Mouse (Mus musculus) midbrain, postnatal 0 days (tissue): ENCODE data around the gene Sema3a. TPM values are rescaled to one million over a fixed set of nuclear protein-coding genes. Genes with fewer than 3 reads are reported as not detected.
A peak's percentile ranks its signal among the peaks of the same experiment; 100 is the strongest.
"Not testable (repeated sequence)": the region's sequence is repeated elsewhere in the genome, so short reads cannot be mapped to it uniquely, and the experiment has no call there.

Source experiments
- ATAC-seq: fragments of 200-750 bp; cut with Nextera tagmentation; 2 replicates; pipeline ENCODE4 v1.8.0; 2017; ENCODE audit warnings: moderate number of reproducible peaks, mild to moderate bottlenecking, moderate TSS enrichment, moderate library complexity; ENCODE audit not compliant: low FRiP score
- DNase-seq: peaks from one replicate; pipeline ENCODE4 v3.0.0-alpha.2; 2015; ENCODE audit warnings: low spot score
- H3K27ac ChIP-seq: fragments of 300-500 bp; sonication (generic); 2 replicates; pipeline ENCODE4 v1.5.1; 2014; ENCODE audit warnings: low read depth, mild to moderate bottlenecking, low read length, mixed read lengths
- H3K27me3 ChIP-seq: fragments of 300-500 bp; sonication (generic); 2 replicates; pipeline ENCODE4 v1.6.1; 2014; ENCODE audit warnings: low read length, control low read depth, mixed read lengths; ENCODE audit not compliant: insufficient read depth
- H3K36me3 ChIP-seq: fragments of 300-500 bp; sonication (generic); 2 replicates; pipeline ENCODE4 v1.6.1; 2014; ENCODE audit warnings: low read length, control low read depth, mixed read lengths; ENCODE audit not compliant: insufficient read depth
- H3K4me1 ChIP-seq: fragments of 300-500 bp; sonication (generic); 2 replicates; pipeline ENCODE4 v1.6.1; 2014; ENCODE audit warnings: mild to moderate bottlenecking, control low read depth, antibody characterized with exemption, low read length, mixed read lengths; ENCODE audit not compliant: insufficient read depth
- H3K4me2 ChIP-seq: fragments of 300-500 bp; sonication (generic); 2 replicates; pipeline ENCODE4 v1.6.1; 2014; ENCODE audit warnings: low read depth, mild to moderate bottlenecking, low read length, mixed read lengths; ENCODE audit not compliant: poor library complexity, severe bottlenecking
- H3K4me3 ChIP-seq: fragments of 300-500 bp; sonication (generic); 2 replicates; pipeline ENCODE4 v1.5.1; 2014; ENCODE audit warnings: low read depth, mild to moderate bottlenecking, low read length, moderate library complexity
- H3K9ac ChIP-seq: fragments of 300-500 bp; sonication (generic); replicated peaks from 2 replicates; pipeline ENCODE4 v1.6.1; 2014; ENCODE audit warnings: mild to moderate bottlenecking, low read length, moderate library complexity, mixed read lengths; ENCODE audit not compliant: poor library complexity, severe bottlenecking
- H3K9me3 ChIP-seq: fragments of 300-500 bp; sonication (generic); 2 replicates; pipeline ENCODE4 v1.6.1; 2016; ENCODE audit warnings: low read length, control low read depth
- CTCF ChIP-seq: IDR thresholded peaks from 2 replicates; pipeline ENCODE4 v1.5.1; 2016; ENCODE audit warnings: antibody characterized with exemption, mild to moderate bottlenecking
- WGBS: fragments of 180-500 bp; shearing (Covaris S2); extraction: QIAGEN DNeasy Blood & Tissue Kit; methylation state at CpG from one replicate; pipeline ENCODE4 v1.1.7; 2014; 5-methylcytosine and 5-hydroxymethylcytosine counted together
- polyA plus RNA-seq: library from polyadenylated mRNA; unstranded; fragments of >200 nt; fragmentation: Nextera tagmentation; extraction: Ambion mirVana; gene quantifications from 2 replicates; pipeline ENCODE4 v1.2.1, GENCODE M21; 2015
- total RNA-seq: library from RNA; depleted of rRNA; stranded (reverse); fragments of >200 nt; gene quantifications from 2 replicates; pipeline ENCODE4 v1.2.3, GENCODE M21; 2014

The Sema3a gene
- total and polyA plus RNA-seq, 2 experiments from 2014 or later: 4.8 to 13.7 TPM

- TF ChIP-seq CTCF: no peak
- Histone ChIP-seq H3K4me1 (no peaks in the 10 kb centered on the region), H3K27me3 (no peaks in the 10 kb centered on the region), H3K4me2 (no peak overlapping the region), H3K4me3 (no peak overlapping the region), H3K9ac (no peak overlapping the region), H3K9me3 (no peaks in the 10 kb centered on the region), H3K27ac (no peak overlapping the region), H3K36me3 (no peaks in the 10 kb centered on the region)
- ATAC-seq (no peak), DNase-seq (no peak)
- WGBS: 77% methylated on average over 1 of the region's 1 CpGs
These were observed 486.4 kb downstream of the Sema3a start for GRCm38 (mm10) chr5:13611631-13612030.

GRCm38 (mm10) chr5:13612088-13612487 lies 486.9 kb downstream of the Sema3a start:
- no peak overlapping the region for H3K9ac ChIP-seq
- TF ChIP-seq CTCF: no peak
- H3K4me1 ChIP-seq: no peaks in the 10 kb centered on the region
- DNase-seq (no peak), ATAC-seq (no peak)
- WGBS: 68% methylated on average over 2 of the region's 2 CpGs
- H3K4me3 ChIP-seq: no peak overlapping the region
- no peaks in the 10 kb centered on the region for H3K9me3 ChIP-seq
- H3K27ac ChIP-seq: no peak overlapping the region
- no peaks in the 10 kb centered on the region for H3K36me3 ChIP-seq
- H3K4me2 ChIP-seq: no peak overlapping the region
- no peaks in the 10 kb centered on the region for H3K27me3 ChIP-seq

DNA sequence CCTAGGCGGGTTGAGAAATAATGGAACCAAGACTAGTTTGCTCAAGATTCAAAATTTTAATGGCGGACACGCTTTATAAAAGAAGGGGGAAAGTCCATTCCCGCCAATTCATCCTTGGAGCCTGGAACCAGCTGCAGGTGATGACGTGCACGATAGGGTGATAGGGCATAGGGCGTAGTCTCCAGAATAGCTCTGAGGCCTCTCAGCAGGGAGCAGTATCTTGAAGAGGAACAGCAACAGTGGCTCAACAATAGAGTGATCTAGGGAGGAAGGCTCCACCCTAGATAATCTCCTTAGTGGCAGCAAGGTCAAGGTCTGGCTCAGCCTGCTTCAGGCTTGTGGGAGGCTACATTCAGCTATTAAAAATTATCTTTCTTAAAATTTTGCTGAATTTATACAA lies 489.4 kb downstream of the Sema3a start:
- not testable (repeated sequence) for H3K27me3 ChIP-seq, H3K9ac ChIP-seq
- WGBS: 73% methylated on average over 7 of the region's 7 CpGs

GRCm38 (mm10) chr5:13615907-13616306 lies 490.7 kb downstream of the Sema3a start:
- DNase-seq (no peak), ATAC-seq (no peak)
- Histone ChIP-seq H3K4me2 (no peak overlapping the region), H3K4me1 (no peaks in the 10 kb centered on the region), H3K4me3 (no peak overlapping the region), H3K27ac (no peak overlapping the region), H3K9me3 (no peaks in the 10 kb centered on the region), H3K27me3 (no peaks in the 10 kb centered on the region), H3K9ac (no peak overlapping the region), H3K36me3 (no peaks in the 10 kb centered on the region)
- WGBS: 74% methylated on average over 2 of the region's 2 CpGs
- TF ChIP-seq CTCF: no peak

More for the DNA sequence above, 489.4 kb downstream of the Sema3a start:
- not testable (repeated sequence) for H3K36me3 ChIP-seq, H3K9me3 ChIP-seq, H3K4me1 ChIP-seq, ATAC-seq, H3K27ac ChIP-seq, H3K4me2 ChIP-seq, DNase-seq, H3K4me3 ChIP-seq

DNA sequence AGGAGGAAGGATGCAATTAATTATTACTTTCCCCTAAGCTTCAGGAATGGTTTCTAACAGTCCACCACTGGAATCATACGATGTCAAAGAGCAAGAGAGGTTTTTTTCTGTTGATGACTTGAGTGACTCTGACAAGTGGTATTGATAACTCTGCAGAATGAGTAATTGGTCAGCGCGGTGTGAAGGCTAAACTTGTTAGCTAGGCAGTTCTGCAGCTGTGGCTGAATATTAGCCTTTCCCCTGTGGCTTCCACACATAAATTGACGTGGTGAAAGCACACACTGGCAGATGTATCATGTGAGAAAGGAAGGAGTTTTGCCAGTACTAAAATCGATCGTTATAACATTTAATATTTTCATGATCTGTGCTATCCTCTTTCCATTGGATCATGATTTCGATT lies 497.4 kb downstream of the Sema3a start:
- no peaks in the 10 kb centered on the region for H3K36me3 ChIP-seq
- TF ChIP-seq CTCF: no peak
- no peaks in the 10 kb centered on the region for H3K27me3 ChIP-seq
- H3K9me3 ChIP-seq: no peaks in the 10 kb centered on the region
- no peak overlapping the region for H3K27ac ChIP-seq
- H3K4me2 ChIP-seq: no peak overlapping the region
- ATAC-seq (no peak), DNase-seq (peak; percentile 15)
- H3K4me1 ChIP-seq: no peaks in the 10 kb centered on the region
- H3K4me3 ChIP-seq: no peak overlapping the region
- no peak overlapping the region for H3K9ac ChIP-seq
- 56% methylated on average over 7 of the region's 7 CpGs for WGBS

DNA sequence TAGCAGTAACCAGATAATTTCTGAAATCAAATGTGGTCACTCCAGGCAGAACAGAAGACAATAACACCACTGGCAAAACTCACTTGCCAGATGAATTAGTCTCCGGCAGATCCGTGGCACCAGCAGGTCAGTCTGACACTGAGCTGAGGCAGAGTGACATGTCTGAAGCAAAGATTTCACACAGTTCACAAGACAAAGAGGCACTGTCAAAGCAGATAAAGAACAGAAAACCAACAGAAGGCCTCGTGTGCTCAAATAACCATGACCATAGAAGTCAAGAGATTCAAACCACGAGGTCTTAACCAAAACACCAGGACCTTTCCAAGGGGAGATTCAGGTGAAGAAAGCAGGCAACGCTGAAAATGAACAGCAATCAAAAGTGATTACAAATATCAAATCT lies 499.5 kb downstream of the Sema3a start:
- 0 out of 2 replicates have a peak, but pooled peaks cover 3% of the 10 kb centered on the region for H3K4me1 ChIP-seq
- WGBS: 26% methylated on average over 5 of the region's 5 CpGs
- no peak overlapping the region for H3K4me3 ChIP-seq
- H3K27me3 ChIP-seq: no peaks in the 10 kb centered on the region
- DNase-seq (peak; percentile 48), ATAC-seq (no peak)
- H3K9me3 ChIP-seq: no peaks in the 10 kb centered on the region
- TF ChIP-seq CTCF: no peak
- H3K36me3 ChIP-seq: no peaks in the 10 kb centered on the region
- no peak overlapping the region for H3K4me2 ChIP-seq
- H3K9ac ChIP-seq: no peak overlapping the region
- no peak overlapping the region for H3K27ac ChIP-seq
